Mouse (Mus musculus) ES-E14 (cell line): ENCODE data around the gene Pklr.

Experiments used
- CHD2 ChIP-seq: IDR thresholded peaks from 2 replicates; pipeline ENCODE4 v1.6.1; 2014; ENCODE audit warnings: mild to moderate bottlenecking, low read depth, low read length, inconsistent platforms
- MAFK ChIP-seq: IDR thresholded peaks from 2 replicates; pipeline ENCODE4 v1.6.1; 2014; ENCODE audit warnings: mild to moderate bottlenecking, low read depth, low read length, inconsistent platforms; ENCODE audit not compliant: insufficient read depth
- ZC3H11A ChIP-seq: IDR thresholded peaks from 2 replicates; pipeline ENCODE4 v1.6.1; 2012; ENCODE audit warnings: low read depth, mild to moderate bottlenecking, inconsistent platforms, low read length, borderline replicate concordance
- ZNF384 ChIP-seq: IDR thresholded peaks from 2 replicates; pipeline ENCODE4 v1.6.1; 2012; ENCODE audit warnings: low read depth, low read length, inconsistent platforms

DNA sequence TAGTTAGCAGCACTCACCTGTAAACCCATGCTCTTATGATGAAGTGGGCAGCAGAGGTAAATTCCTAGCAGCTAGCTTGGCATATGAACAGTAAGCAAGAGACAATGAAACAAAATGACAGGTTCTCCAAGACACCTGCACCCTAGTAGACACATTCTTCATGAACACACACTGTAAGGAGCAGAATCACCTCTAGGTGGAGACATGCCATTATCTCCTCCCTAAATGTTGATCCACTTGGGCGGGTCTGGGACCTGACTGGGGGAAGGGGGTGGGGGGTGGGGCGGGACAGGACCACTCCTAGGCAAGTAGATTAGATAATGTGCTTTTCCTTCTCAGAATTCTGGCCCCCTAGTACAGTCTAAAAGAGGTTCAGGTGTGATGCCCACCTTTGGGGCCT lies 20.4 kb upstream of the Pklr start:
- TF ChIP-seq ZNF384: no peak
- TF ChIP-seq MAFK: no peak
- TF ChIP-seq ZC3H11A: no peak
- TF ChIP-seq CHD2: no peak
